Mouse (Mus musculus) G1E (cell line): ENCODE measurements around the gene Carnmt1.

Source experiments
- CTCF ChIP-seq: IDR thresholded peaks from 2 replicates; pipeline ENCODE4 v1.5.1; 2012; ENCODE audit warnings: low read depth, low read length, inconsistent platforms, mixed read lengths
- TAL1 ChIP-seq: conservative IDR thresholded peaks from 2 replicates; pipeline ENCODE4 v1.6.1; 2012; ENCODE audit warnings: low read depth, low read length, inconsistent platforms, mixed read lengths

DNA sequence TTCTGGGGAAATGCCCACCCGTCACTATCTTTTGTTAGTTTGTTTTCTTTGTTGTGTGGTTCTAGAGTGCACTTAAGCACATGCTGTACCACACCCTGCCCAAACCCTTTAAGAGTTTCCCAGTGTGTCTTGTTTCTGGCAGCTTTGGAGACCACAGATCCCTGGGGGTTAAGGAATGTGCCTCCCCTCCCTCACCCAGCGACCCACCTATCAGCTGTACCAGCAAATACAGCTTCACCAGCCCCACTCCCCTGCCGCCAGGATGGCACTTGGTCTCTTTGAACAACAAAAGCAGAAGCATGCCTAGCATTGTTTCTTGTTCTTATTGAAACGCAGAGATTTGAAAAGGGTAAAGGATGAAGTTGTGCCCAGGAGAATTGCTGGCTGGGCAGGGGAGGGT is 2.6 kb downstream of the Carnmt1 start:
- no peak for TF ChIP-seq TAL1
- no peak for TF ChIP-seq CTCF
